8 mouse cellular contexts compared by ENCODE assay signal in genomic region chr11:72795455-72796295, GRCm38 (mm10). TPM values are rescaled to one million over a fixed set of nuclear protein-coding genes. Genes with fewer than 3 reads are reported as not detected.
A peak's percentile ranks its signal among the peaks of the same experiment; 100 is the strongest.
DNase-seq lines count a peak whose midpoint lies in the region; ATAC-seq lines count a peak whose summit lies in the region.

Cyb5d2 (minus strand) TSS chr11:72796142.
Zzef1 (plus strand) TSS chr11:72796226.

- H3K4me3 ChIP-seq in hindbrain, embryonic 16.5 days (ENCODE audit: low read length): peak within 1 kb of the TSS; percentile 76
- peak within 1 kb of the TSS; percentile 81 for H3K4me3 ChIP-seq in macrophage (ENCODE audit: inconsistent target)

- no peaks in the 10 kb centered on the region for H3K36me3 ChIP-seq in hindbrain, embryonic 16.5 days (ENCODE audit: control insufficient read depth, insufficient read depth, low read length)
- H3K36me3 ChIP-seq in macrophage (ENCODE audit: inconsistent target): no peaks in the 10 kb centered on the region

- H3K27ac ChIP-seq in hindbrain, embryonic 16.5 days (ENCODE audit: low read depth, low read length): peak within 1 kb of the TSS; percentile 89
- H3K27ac ChIP-seq in macrophage: peak within 1 kb of the TSS; percentile 89

- peak; percentile 95 for ATAC-seq in hindbrain, embryonic 16.5 days

- WGBS in hindbrain, embryonic 16.5 days: under 1% methylated on average over 58 of the region's 69 CpGs
- 2% methylated on average over 56 of the region's 69 CpGs for WGBS in macrophage (ENCODE audit: missing documents)

- H3K4me2 ChIP-seq in hindbrain, embryonic 16.5 days (ENCODE audit: low read length): peak within 1 kb of the TSS; percentile 95

- peak within 1 kb of the TSS; percentile 74 for H3K9ac ChIP-seq in hindbrain, embryonic 16.5 days (ENCODE audit: low read depth, low read length)

- no peaks in the 10 kb centered on the region for H3K9me3 ChIP-seq in hindbrain, embryonic 16.5 days (ENCODE audit: control insufficient read depth, low read length)

- DNase-seq in WW6 (ENCODE audit: low read depth, low spot score): peak; percentile 94
- peak; percentile 79 to 89 for DNase-seq in cerebellum, postnatal 4 days (ENCODE audit: low spot score in 2 of 2)
- DNase-seq in gastrocnemius, adult 18-20 months (ENCODE audit: low spot score): peak; percentile 95
- DNase-seq in left cerebral cortex, adult 18-20 months (ENCODE audit: low spot score in 2 of 2): peak; percentile 93 to 95
- peak; percentile 97 for DNase-seq in right cerebral cortex, adult 18-20 months
- peak; percentile 74 for DNase-seq in urinary bladder, postnatal 10 days (ENCODE audit: low spot score)

- H3K4me1 ChIP-seq in hindbrain, embryonic 16.5 days (ENCODE audit: control insufficient read depth, insufficient read depth, low read depth, low read length): peaks cover 19% of the 10 kb centered on the region

- H3K27me3 ChIP-seq in hindbrain, embryonic 16.5 days (replicated peaks; ENCODE audit: control insufficient read depth, insufficient read depth, low read length): no peaks in the 10 kb centered on the region

- H3K79me2 ChIP-seq in macrophage (ENCODE audit: inconsistent target): peaks cover 43% of the 10 kb centered on the region

RNA-seq across cellular contexts. Expression of gene Cyb5d2, which starts in this region (rescaled TPM):
- 10 to 100 TPM; 22.1 to 25.1 TPM for total RNA-seq in gastrocnemius, adult 18-20 months (2021)
- 10.2 and 11.3 TPM in 2 replicates for polyA plus RNA-seq in hindbrain, embryonic 16.5 days (2015; fragmentation: Nextera tagmentation; extraction: Ambion mirVana)
- 10 to 100 TPM; 17.0 to 18.3 TPM for total RNA-seq in left cerebral cortex, adult 18-20 months (2021)
- total RNA-seq in macrophage (2018; cell fraction: chromatin; rRNA removed): 10 to 100 TPM in 2 of 26 experiments, 1 to 10 TPM in 23, under 1 TPM in 1; 0.87 to 12.9 (median 6.5) TPM
- total RNA-seq in macrophage (2018; cell fraction: cytosol; rRNA removed): 10 to 100 TPM in 1 of 26 experiments, 1 to 10 TPM in 25; 4.2 to 10.4 (median 6.1) TPM
- 10 to 100 TPM in 4 of 26 experiments, 1 to 10 TPM in 22; 2.7 to 18.9 (median 6.8) TPM for total RNA-seq in macrophage (2018; cell fraction: nucleus; rRNA removed)
- polyA plus RNA-seq in macrophage (2018): 5.2 to 8.9 TPM (median 5.4 TPM) in 3 replicates

RNA-seq across cellular contexts. Expression of gene Zzef1, which starts in this region (rescaled TPM):
- 10 to 100 TPM; 10.2 to 12.9 TPM for total RNA-seq in gastrocnemius, adult 18-20 months (2021)
- polyA plus RNA-seq in hindbrain, embryonic 16.5 days (2015; fragmentation: Nextera tagmentation; extraction: Ambion mirVana): 12.2 and 13.1 TPM in 2 replicates
- 10 to 100 TPM; 37.3 to 43.8 TPM for total RNA-seq in left cerebral cortex, adult 18-20 months (2021)
- total RNA-seq in macrophage (2018; cell fraction: chromatin; rRNA removed): 100 to 1,000 TPM; 165 to 270 (median 223) TPM
- 10 to 100 TPM; 11.6 to 30.3 (median 20.6) TPM for total RNA-seq in macrophage (2018; cell fraction: cytosol; rRNA removed)
- total RNA-seq in macrophage (2018; cell fraction: nucleus; rRNA removed): 100 to 1,000 TPM in 14 of 26 experiments, 10 to 100 TPM in 12; 68.5 to 162 (median 105) TPM
- polyA plus RNA-seq in macrophage (2018): 13.0 to 20.3 TPM (median 16.1 TPM) in 3 replicates

Comparison
In these comparisons a context has a peak if more than half of its experiments do, and no peak if none do; other contexts are left out.
1. Peak in every context shown above with its lines: DNase-seq, ATAC-seq, H3K4me3 ChIP-seq and H3K27ac ChIP-seq.